Mouse (Mus musculus) kidney, adult 18-20 months (tissue): Measurements from ENCODE around the gene Dydc1.

ENCODE experiments used
- DNase-seq: peaks from one replicate; pipeline ENCODE4 v3.0.0; 2021

Dydc1 gene

DNA sequence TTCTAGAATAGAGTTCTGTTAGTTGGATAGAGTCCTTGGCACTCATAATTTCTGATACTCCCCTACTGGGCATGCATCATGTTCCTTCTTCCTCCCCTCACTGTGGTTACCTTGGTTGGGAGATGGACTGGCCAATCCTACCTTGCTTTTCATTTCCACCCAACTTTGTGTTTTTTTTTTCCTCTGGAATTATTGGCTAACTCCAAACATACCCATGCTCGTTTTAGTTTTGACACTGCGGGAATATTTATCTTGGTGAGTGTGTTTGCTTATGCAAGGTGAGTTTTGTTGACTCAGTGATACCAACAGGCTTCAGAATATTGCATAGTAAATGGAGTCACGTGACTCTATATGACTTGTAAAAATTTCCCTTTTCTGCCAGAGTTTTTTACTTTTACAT lies 28.0 kb downstream of the Dydc1 start:
- DNase-seq: no peak

DNA sequence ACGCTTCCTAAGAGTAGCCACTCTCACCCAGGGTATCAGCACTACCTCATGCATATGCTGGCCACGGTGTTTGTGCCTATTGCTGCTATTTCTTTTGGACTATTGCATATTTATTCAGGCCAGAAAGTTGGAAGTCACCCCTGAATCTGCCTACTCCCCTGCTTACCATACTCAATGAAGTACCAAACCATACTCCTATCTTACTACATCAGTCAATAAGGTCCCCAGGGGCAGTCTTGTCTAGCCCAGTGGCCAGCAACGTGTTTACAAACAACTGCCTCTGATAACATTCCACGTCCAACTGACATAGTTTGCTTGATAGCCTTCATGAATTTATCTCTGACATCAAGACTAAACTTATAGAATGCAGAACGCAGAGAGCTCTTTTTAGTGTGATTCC lies 28.5 kb downstream of the Dydc1 start:
- no peak for DNase-seq

DNA sequence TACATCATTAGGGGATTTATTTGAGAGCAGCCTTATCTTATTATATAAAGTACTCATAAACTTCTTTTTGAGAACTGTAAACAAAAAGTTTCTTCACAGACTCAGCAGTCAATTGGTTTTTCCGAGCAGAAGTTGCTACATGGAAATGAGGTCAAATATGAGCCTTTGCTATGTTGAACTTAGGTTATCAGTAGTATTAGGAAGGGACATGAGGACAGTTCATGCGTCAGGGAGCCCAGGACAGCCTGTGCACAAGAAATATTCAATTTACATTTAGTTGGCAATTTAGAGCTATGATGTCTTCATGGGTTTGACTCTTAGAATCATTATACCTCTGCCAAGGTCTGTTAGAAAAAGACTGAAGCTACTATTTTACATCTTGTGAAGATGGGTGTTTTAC lies 29.6 kb downstream of the Dydc1 start:
- DNase-seq: no peak

DNA sequence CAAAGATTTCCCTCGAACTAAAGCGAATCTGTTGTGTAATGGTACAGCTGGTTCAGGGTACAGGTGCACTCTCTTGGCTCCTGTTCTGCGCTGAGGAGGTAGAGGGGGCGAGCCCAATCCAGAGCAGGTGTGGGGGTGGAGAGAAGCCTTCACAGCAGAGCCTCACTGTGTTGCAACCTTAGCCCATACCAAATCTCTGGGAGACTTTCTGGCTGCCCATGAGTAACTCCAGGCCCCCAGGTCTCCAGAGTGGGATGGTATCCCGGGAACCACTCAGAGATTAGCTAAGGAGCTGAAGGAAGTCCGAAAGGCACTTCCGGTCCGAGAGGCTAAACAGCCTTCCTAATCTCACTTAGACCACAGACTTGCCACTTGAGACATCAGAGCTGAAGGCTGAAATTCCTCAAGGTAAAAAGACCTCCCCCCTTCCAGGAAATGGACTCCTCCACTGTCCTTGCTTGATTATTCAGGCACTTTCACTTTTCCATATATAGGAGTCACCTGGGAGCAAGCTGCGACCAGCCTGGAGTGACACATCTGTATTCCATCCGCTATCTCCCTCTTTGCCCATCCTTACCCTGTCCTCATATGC lies 32.2 kb downstream of the Dydc1 start, which contains the start of gene Mat1a:
TSS of gene Mat1a (plus strand) at position 183 of the 592 bp plus-strand sequence.
- no peak for DNase-seq

DNA sequence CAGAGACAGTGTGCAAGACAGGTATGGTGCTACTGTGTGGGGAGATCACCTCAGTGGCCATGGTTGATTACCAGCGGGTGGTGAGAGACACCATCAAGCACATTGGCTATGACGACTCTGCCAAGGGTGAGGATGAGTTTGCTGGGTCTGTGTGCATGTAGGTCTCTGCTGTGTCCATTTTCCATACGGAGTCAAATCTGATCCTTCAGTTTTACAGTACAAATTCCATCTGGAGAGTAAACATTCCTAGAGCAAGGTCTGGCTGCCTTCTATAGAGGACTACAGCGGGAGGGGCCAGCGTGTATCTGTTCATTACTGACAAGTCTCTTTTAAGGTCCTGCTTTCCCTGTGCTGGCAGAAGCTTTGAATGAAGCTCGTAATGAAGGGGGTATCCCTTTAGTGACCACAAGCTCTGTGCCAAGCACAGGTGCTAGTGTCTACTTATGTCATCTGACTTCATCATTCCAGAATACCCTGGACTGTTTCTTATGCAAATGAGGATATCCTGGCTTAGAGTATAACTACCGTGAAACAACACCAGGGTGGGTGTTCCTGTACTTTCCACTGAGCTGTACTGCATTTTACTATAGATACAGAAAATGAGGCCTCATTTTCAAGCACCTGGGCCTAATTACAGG lies 38.4 kb downstream of the Dydc1 start:
- DNase-seq: no peak

DNA sequence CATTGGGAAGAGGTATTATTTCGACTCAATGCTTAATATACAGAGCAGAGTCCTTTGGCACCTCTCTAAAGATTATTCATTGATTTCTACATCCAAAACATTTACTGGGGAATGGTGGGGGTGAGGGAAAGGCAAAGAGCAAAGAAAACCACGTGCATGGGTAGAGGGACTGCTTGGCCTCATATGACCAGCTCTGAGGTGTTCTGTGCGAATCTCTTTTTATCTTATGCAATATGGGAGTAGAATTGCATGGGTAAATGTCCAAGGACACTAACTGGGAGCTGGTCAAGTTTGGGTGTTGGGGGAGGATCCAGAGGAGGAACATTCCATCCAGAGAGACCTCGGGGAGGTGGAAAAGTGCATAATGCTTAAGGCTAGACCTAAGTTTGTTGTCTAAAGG lies 40.2 kb downstream of the Dydc1 start:
- no peak for DNase-seq

DNA sequence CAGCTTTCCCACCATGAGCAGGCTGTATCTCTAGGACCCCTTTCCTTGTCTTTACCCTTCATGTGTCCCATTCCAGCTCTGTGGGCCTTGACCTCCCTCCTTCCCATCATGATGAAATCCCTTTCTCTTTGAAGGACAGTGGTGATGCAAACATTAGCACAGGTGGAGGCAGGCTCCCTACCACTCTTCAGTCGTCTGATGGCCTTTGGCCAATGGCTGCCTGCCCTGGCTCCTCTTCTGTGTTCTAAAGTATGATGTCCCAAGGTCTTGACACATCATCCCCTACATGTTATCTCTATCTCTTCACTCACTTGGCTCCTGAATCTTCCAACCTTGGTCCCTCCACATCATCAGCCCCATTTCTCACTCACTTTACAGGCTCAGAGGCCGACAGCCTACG lies 43.6 kb downstream of the Dydc1 start:
- no peak for DNase-seq

DNA sequence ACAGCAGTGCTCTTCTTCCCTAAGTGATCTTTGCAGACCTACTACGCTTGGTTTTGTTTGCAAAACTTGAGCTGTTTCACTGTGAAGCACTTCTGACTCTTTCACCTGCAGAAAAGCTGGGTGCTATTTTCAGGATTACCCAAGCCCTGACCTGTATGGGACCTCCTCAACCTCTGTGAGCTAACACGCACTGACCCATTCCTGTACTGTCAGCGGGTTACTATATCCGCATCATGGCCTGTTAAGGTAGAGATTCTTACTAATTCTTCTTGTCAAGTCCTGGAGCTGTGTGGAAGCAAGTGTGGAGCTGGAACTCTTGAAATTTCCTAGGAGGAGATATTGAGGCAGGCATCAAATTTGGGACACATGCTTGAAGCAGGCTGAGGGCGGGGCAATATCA lies 52.0 kb downstream of the Dydc1 start:
- no peak for DNase-seq

DNA sequence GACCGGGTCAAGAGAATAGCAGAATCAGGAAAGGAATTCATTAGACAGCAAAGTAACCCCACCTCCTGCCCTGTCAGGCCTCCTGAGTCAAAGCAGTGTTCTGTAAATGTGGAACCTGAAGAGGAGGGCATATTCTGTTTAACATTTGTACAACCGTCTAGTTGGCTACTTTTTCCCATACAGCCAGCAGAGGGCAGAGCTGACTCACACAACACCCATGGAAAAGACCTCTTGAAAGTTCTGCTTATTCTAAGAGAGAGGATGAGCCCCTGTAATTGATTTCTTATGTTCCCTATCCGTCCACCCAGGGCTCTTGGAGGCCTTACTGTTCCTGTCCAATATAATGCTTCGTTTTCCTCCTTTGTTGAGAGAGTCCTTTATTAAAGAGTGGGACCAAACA lies 55.3 kb downstream of the Dydc1 start:
- peak; percentile 50 for DNase-seq

DNA sequence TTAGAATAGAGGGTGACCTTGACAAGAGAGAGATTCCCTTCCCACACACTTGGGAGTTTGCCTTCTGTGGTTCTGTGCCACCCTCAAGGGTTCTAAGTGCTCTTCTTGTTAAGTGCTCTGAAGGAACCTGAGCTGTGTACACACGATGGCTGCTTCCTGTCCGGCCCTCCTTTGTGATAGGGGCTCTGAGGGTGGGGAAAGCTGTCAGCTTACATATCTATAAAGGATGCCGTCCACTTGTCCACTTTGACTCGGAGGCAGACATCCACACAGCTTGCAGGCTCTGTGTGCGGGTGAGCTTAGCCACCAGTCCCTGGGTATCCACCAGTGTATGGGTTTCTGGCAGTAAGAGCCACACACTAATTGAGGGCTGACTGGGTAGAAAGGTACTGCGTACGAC lies 58.8 kb downstream of the Dydc1 start, which contains the start of gene Sftpa1:
TSS of gene Sftpa1 (plus strand) at position 243 of the 400 bp plus-strand sequence.
- no peak for DNase-seq

DNA sequence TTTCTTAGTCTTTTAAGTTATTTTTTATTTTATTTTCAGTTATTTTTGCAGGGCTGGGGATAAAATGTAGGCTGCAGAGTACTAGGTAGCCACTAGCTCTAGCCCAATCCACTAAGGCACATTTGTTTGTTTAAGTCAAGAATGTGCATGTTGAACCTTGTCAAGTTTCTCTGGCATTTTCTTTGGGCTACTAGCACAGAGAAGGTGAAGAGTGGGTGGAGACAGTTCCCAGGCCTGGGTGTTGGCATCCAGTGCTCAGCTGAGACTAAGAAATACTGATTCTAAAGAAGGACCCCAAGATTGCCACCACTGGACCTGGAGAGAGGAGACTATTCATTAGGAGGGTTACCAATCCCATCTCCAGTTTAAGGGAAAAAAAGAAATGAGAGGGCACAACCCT lies 64.3 kb downstream of the Dydc1 start:
- no peak for DNase-seq

DNA sequence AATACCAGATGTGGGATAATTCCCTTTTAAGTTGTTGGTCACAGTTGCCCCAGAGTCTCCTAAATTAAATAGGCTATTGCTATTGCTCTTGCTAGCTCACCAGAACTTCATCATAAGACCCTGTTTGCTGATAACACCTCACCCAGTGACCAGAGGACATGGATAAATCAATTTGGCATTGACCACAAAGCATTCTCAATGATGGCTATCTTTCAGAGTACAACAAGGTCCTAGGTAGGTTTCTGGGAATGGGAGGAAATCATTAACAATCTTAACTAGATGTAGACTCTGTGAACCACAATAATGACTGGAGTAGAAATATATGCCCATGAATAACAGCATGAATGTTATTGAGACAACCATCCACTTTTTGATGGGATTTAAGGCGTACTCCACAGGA lies 68.0 kb downstream of the Dydc1 start:
- no peak for DNase-seq
